Mouse (Mus musculus) kidney, embryonic 16.5 days (tissue): Measurements from ENCODE around the gene Rps6ka1. TPM values are rescaled to one million over a fixed set of nuclear protein-coding genes. Genes with fewer than 3 reads are reported as not detected.
A peak's percentile ranks its signal among the peaks of the same experiment; 100 is the strongest.
"Not testable (repeated sequence)": the region's sequence is repeated elsewhere in the genome, so short reads cannot be mapped to it uniquely, and the experiment has no call there.

ENCODE experiments used
- ATAC-seq: fragments of 200-750 bp; cut with Nextera tagmentation; 2 replicates; pipeline ENCODE4 v1.8.0; 2017; ENCODE audit warnings: moderate TSS enrichment; ENCODE audit not compliant: low FRiP score, low TSS enrichment
- H3K27ac ChIP-seq: fragments of 300-500 bp; sonication (generic); 2 replicates; pipeline ENCODE4 v1.5.1; 2014; ENCODE audit warnings: low read length
- H3K27me3 ChIP-seq: fragments of 300-500 bp; sonication (generic); 2 replicates; pipeline ENCODE4 v1.6.1; 2014; ENCODE audit warnings: low read length, control low read depth, mixed read lengths; ENCODE audit not compliant: insufficient read depth
- H3K36me3 ChIP-seq: fragments of 300-500 bp; sonication (generic); 2 replicates; pipeline ENCODE4 v1.6.1; 2014; ENCODE audit warnings: low read length, control low read depth, mixed read lengths; ENCODE audit not compliant: insufficient read depth
- H3K4me1 ChIP-seq: fragments of 300-500 bp; sonication (generic); 2 replicates; pipeline ENCODE4 v1.6.1; 2014; ENCODE audit warnings: low read length, control low read depth, mixed read lengths; ENCODE audit not compliant: insufficient read depth
- H3K4me2 ChIP-seq: fragments of 300-500 bp; sonication (generic); replicated peaks from 2 replicates; pipeline ENCODE4 v1.6.1; 2014; ENCODE audit warnings: low read depth, low read length
- H3K4me3 ChIP-seq: fragments of 300-500 bp; sonication (generic); 2 replicates; pipeline ENCODE4 v1.5.1; 2014; ENCODE audit warnings: mild to moderate bottlenecking, low read length
- H3K9ac ChIP-seq: fragments of 300-500 bp; sonication (generic); replicated peaks from 2 replicates; pipeline ENCODE4 v1.6.1; 2014; ENCODE audit warnings: low read length
- H3K9me3 ChIP-seq: fragments of 300-500 bp; sonication (generic); 2 replicates; pipeline ENCODE4 v1.6.1; 2016; ENCODE audit warnings: low read length, control low read depth
- WGBS: fragments of 180-500 bp; shearing (Covaris S2); extraction: QIAGEN DNeasy Blood & Tissue Kit; methylation state at CpG from one replicate; pipeline ENCODE4 v1.1.7; 2014; 5-methylcytosine and 5-hydroxymethylcytosine counted together
- polyA plus RNA-seq: library from polyadenylated mRNA; unstranded; fragments of >200 nt; fragmentation: Nextera tagmentation; extraction: Ambion mirVana; gene quantifications from 2 replicates; pipeline ENCODE4 v1.2.1, GENCODE M21; 2015

The Rps6ka1 gene
- polyA plus RNA-seq, 1 experiment from 2014 or later = 52.0 TPM

DNA sequence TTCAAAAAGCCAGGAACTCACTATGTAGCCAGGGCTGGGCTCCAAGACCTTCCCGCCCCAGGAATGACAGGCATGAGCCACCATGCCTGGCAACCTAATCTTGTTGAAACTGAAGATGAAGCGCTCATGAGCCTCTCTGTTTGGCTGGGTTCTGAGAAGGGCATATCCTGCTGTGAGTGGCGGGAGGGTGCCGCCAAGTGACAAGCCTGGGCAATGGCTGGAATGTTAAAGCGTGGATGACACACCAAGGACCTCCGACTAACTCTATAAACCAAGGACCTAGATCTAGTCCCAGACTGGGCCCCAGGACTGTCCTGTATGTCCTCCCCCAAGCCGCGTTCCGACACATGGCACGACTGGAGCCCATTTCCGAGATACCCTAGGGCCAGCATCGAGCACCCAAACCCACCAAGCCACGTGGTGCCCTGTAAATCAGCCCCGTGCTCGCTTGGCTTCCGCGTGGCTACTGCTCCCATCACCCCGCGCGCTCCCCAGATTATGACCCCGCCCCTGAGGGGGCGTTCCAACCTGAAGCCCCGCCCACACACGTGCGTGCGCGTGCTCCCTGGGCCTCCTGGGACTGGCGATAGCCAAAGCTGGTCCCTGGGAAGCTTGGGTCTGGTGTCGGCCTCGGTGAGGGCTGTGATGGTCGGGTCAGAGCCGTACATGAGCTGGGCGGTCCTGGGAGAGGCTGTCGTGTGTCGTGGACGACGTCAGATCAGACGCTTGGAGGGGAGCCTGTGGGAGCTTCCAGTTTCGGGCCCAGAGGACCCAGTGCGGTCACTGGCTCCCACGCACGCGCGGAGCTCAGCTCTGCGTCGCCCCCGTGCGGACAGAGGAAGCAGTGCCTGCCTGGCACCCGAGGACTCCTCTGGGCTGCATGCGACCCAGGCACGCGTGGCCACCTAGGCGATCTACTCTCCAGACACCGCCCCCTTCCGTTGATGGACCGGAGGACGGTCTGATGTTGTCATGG, 22.9 kb upstream of the Rps6ka1 start:
- H3K9ac ChIP-seq = peak overlapping the region; percentile 74
- peak; percentile 97 for ATAC-seq
- H3K4me3 ChIP-seq = peak overlapping the region; percentile 58
- peak overlapping the region; percentile 76 for H3K4me2 ChIP-seq
- H3K27me3 ChIP-seq = no peaks in the 10 kb centered on the region
- H3K36me3 ChIP-seq = no peaks in the 10 kb centered on the region
- WGBS = under 1% methylated on average over 57 of the region's 57 CpGs
- 0 out of 2 replicates have a peak, but pooled peaks cover 8% of the 10 kb centered on the region for H3K4me1 ChIP-seq
- H3K9me3 ChIP-seq = no peaks in the 10 kb centered on the region
- peak overlapping the region; percentile 97 for H3K27ac ChIP-seq

DNA sequence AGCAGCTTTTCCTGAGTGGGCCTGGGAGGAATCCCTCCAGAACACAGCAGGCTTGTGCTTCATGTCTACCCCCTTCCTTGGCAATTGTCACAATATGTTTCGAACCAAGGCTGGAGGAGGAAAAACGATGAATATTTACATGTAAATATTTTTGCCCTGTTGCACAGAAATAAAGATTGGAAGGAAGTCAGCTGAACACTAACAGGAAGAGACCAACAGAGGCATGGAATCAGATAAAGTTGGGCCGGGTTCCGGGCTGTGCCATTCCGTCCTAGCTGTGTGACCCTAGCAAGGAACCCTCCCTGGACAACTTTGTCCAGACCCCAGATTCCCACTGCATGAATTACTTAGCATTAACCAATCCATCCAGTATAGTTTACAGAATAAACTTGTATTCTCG, 20.5 kb upstream of the Rps6ka1 start:
- Histone ChIP-seq H3K9me3 (no peaks in the 10 kb centered on the region), H3K36me3 (no peaks in the 10 kb centered on the region), H3K4me1 (0 out of 2 replicates have a peak, but pooled peaks cover 8% of the 10 kb centered on the region), H3K4me3 (no peak overlapping the region), H3K27ac (no peak overlapping the region), H3K4me2 (no peak overlapping the region), H3K9ac (no peak overlapping the region), H3K27me3 (no peaks in the 10 kb centered on the region)
- WGBS = 86% methylated on average over 6 of the region's 6 CpGs
- no peak for ATAC-seq

DNA sequence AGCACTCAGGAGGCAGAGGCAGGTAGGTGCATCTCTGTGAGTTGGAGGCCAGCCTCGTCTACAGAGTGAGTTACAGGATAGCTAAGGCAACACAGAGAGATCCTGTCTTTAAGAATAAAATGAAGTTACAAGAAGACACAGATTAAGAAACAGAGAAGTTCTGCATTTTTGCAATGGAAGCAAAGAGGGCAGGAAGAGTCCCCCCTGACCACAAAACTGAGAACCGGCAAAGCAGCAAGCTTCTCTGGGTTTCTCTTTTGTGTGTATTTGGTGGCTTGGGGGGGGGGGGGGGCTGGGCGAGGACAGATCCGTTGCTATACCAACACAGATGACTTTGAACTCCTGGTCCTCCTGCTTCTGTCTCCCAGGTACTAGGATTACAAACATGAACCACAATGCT, 19.5 kb upstream of the Rps6ka1 start:
- Histone ChIP-seq H3K4me1 (0 out of 2 replicates have a peak, but pooled peaks cover 8% of the 10 kb centered on the region), H3K27me3 (no peaks in the 10 kb centered on the region), H3K9ac (no peak overlapping the region), H3K36me3 (no peaks in the 10 kb centered on the region), H3K9me3 (no peaks in the 10 kb centered on the region), H3K4me3 (no peak overlapping the region), H3K4me2 (no peak overlapping the region), H3K27ac (no peak overlapping the region)
- no peak for ATAC-seq
- 73% methylated on average over 4 of the region's 4 CpGs for WGBS

DNA sequence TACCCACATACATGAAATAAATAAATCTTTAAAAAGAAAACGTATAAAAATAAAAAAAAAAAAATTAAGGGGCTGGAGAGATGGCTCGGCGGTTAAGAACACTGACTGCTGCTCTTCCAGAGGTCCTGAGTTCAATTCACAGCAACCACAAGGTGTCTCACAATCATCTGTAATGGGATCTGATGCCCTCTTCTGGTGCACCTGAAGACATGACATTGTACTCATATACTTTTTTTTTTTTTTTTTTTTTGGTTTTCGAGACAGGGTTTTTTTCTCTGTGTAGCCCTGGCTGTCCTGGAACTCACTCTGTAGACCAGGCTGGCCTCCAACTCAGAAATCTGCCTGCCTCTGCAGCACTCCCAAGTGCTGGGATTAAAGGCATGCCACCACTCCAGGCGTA, 18.7 kb upstream of the Rps6ka1 start:
- not testable (repeated sequence) for H3K36me3 ChIP-seq, ATAC-seq, H3K27me3 ChIP-seq, H3K4me3 ChIP-seq, H3K4me1 ChIP-seq, H3K4me2 ChIP-seq, H3K9me3 ChIP-seq, H3K27ac ChIP-seq, H3K9ac ChIP-seq
- WGBS = 93% methylated on average over 4 of the region's 5 CpGs

DNA sequence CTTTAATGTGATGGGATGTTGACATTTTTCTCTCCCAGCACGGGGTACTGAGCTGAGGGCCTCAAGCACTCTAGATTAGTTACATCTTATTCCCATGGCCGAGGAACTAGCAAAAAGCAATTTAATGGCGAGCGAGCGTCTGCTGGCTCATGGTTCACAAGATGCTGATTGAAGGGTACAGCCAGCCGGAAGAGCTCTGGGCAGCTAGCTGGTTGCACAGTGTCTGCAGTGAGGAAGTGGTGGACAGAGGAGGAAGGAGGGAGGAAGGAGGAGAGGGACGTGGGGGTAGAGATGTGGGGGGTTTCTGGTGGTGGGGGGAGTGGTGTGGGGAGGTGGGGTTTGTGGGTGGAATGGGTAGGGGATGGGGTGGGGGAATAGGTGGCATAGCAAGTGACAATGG, 17.6 kb upstream of the Rps6ka1 start:
- Histone ChIP-seq H3K9me3 (no peaks in the 10 kb centered on the region), H3K27me3 (no peaks in the 10 kb centered on the region), H3K36me3 (no peaks in the 10 kb centered on the region), H3K4me1 (0 out of 2 replicates have a peak, but pooled peaks cover 7% of the 10 kb centered on the region), H3K4me2 (no peak overlapping the region), H3K4me3 (no peak overlapping the region), H3K9ac (no peak overlapping the region), H3K27ac (no peak overlapping the region)
- WGBS = 72% methylated on average over 7 of the region's 7 CpGs
- no peak for ATAC-seq

DNA sequence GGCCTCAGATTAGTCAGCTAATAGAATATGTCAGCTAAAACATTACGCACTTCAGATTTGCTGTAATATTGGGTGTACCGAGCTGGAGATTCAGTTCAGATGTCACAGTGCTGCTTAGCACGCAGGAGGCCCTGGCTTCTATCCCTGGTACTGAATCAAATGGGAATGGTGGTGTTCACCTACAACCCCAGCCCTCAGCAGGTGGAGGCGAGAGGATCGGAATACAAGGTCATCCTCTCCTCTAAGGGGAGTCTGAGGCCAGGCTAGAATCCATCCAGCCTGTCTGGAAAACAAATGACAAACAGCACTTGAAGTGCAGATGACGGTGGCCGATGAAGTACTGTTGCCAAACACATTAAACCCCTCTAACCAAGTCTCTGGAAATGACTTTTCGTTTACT, 16.7 kb upstream of the Rps6ka1 start:
- 76% methylated on average over 8 of the region's 8 CpGs for WGBS
- Histone ChIP-seq H3K4me3 (no peak overlapping the region), H3K36me3 (no peaks in the 10 kb centered on the region), H3K4me1 (0 out of 2 replicates have a peak, but pooled peaks cover 3% of the 10 kb centered on the region), H3K27me3 (no peaks in the 10 kb centered on the region), H3K9ac (no peak overlapping the region), H3K9me3 (no peaks in the 10 kb centered on the region), H3K4me2 (no peak overlapping the region), H3K27ac (no peak overlapping the region)
- no peak for ATAC-seq

DNA sequence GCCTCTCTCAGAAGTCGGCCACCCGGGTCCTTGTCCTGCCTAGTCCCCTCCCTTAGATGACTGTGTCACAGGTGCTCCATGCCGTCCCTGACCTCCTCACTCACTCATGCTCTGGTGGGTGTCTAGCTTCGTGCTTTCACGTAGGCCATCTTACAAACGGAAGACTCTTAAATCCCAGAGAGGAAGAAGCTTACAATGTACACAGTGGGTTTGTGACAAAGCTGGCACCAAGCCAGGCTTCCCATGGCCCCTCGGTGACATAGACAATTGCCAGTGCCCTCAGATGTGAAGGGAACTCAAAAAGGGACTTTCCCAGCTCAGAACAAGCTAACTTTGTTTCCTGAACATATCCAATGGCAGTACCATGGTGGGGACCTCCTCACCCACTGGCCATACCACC, 15.8 kb upstream of the Rps6ka1 start:
- ATAC-seq = 0 out of 2 replicates have a peak, but pooled peaks have one; percentile 23
- H3K27ac ChIP-seq = no peak overlapping the region
- no peak overlapping the region for H3K9ac ChIP-seq
- H3K36me3 ChIP-seq = no peaks in the 10 kb centered on the region
- 66% methylated on average over 7 of the region's 7 CpGs for WGBS
- H3K9me3 ChIP-seq = no peaks in the 10 kb centered on the region
- H3K27me3 ChIP-seq = no peaks in the 10 kb centered on the region
- H3K4me2 ChIP-seq = no peak overlapping the region
- no peak overlapping the region for H3K4me3 ChIP-seq
- peaks cover 11% of the 10 kb centered on the region; the same call in 1 of the 2 replicates for H3K4me1 ChIP-seq

DNA sequence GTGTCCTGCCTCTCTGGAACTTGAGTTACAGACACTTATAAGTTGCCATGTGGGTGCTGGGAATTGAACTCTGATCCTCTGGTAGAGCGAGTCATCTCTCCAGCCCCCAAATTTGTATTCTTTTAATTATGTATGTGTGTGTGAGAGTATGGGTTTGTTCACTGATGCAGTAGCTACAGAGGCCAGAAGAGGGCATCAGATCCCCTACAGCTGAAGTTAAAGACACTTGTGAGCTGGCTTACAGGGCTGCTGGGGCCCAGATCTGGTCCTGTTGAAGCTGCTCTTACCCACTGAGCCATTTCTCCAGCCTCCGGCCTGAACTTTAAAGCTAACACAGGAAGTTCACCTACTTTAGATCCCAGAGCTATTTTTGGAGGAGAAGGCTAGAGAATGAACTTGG, 14.9 kb upstream of the Rps6ka1 start:
- WGBS = 89% methylated on average over 2 of the region's 2 CpGs
- Histone ChIP-seq H3K27ac (no peak overlapping the region), H3K9ac (no peak overlapping the region), H3K4me3 (no peak overlapping the region), H3K4me1 (peaks cover 17% of the 10 kb centered on the region; the same call in 1 of the 2 replicates), H3K36me3 (no peaks in the 10 kb centered on the region), H3K4me2 (no peak overlapping the region), H3K9me3 (no peaks in the 10 kb centered on the region), H3K27me3 (no peaks in the 10 kb centered on the region)
- ATAC-seq = no peak

DNA sequence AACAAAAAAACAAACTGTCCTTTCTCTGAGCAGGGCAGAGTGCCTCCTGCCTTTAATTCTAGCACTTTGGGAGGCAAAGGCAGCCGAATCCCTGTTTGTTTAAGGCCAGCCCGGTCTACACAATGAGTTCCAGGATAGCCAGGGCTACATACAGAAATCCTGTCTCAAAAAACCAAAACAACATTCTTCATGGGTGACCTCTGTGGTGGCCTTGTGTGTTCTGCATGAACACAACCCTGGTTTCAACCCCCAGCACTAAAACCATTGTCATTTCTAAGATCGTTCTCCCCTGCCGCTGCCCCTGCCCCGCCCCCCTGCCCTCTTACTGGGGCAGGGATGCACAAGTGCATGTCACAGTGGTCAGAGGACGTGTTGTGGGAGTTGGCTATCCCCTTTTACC, 13.3 kb upstream of the Rps6ka1 start:
- 81% methylated on average over 6 of the region's 6 CpGs for WGBS
- H3K27me3 ChIP-seq = no peaks in the 10 kb centered on the region

DNA sequence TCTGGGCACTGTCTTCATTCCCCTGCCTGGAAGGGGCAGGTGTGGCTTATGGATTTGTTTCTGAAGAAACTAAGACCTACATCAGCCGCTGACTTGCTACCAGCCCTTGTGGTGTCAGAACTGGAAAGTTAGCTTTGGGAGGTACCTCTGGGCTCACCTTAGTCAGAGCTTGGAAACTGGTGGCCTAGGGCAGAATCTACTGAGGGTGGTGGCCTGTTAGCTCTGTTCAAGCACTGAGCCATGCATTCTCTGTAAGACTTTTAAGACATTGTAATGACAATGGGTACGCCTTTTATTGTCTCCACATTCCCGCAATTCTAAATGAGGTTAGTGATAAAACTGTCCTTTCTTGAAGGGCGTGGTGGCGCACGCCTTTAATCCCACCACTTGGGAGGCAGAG, 12.8 kb upstream of the Rps6ka1 start:
- no peaks in the 10 kb centered on the region for H3K36me3 ChIP-seq
- H3K4me3 ChIP-seq = no peak overlapping the region
- H3K9me3 ChIP-seq = no peaks in the 10 kb centered on the region
- no peak for ATAC-seq
- WGBS = 96% methylated on average over 6 of the region's 6 CpGs
- H3K9ac ChIP-seq = no peak overlapping the region
- H3K27me3 ChIP-seq = no peaks in the 10 kb centered on the region
- H3K4me1 ChIP-seq = peaks cover 17% of the 10 kb centered on the region; the same call in 1 of the 2 replicates
- H3K4me2 ChIP-seq = no peak overlapping the region
- H3K27ac ChIP-seq = no peak overlapping the region

More for the DNA sequence above, 13.3 kb upstream of the Rps6ka1 start:
- Histone ChIP-seq H3K4me2 (no peak overlapping the region), H3K4me1 (peaks cover 17% of the 10 kb centered on the region; the same call in 1 of the 2 replicates), H3K9me3 (no peaks in the 10 kb centered on the region), H3K36me3 (no peaks in the 10 kb centered on the region), H3K27ac (no peak overlapping the region), H3K9ac (no peak overlapping the region), H3K4me3 (no peak overlapping the region)
- no peak for ATAC-seq
